ENCODE assay signal across 19 mouse cellular contexts in the genomic region with DNA sequence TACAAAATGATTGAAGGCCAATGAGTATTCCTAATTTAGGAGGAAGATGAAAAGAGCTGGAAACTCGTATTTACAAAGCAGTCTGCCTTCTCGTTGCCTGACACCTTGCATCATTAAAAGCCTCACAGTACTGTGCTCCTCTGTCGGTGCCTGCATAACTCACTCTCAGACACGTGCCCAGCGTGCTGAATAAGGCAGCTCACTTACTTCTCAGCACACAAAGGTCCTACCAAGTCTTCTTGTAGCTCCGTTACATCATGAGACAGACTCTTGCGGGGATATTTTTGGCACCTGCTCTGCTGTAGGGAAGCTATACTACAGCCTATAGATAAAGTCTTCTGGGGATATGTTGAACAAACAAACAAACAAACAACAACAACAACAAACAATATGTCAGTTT.
DNase-seq lines count a peak whose midpoint lies in the region; ATAC-seq and TF ChIP-seq lines count a peak whose summit lies in the region.
"Had no signal": no experiment of that assay in that cellular context is flagged by ENCODE, and none has a peak within 500 bp of the region (broad histone marks: within the 10 kb centered on the region; RNA-seq: fewer than 3 reads in every experiment).

No protein-coding gene starts in this region.

- H3K4me3 ChIP-seq in forebrain, embryonic 16.5 days (replicated peaks; ENCODE audit: low read length) = no peak overlapping the region
- H3K4me3 ChIP-seq in hindbrain, embryonic 16.5 days (ENCODE audit: low read length) = no peak overlapping the region
- H3K4me3 ChIP-seq in neural tube, embryonic 15.5 days (replicated peaks) = no peak overlapping the region
- no peak overlapping the region for H3K4me3 ChIP-seq in thymus, adult 2 months (ENCODE audit: control insufficient read depth, insufficient read depth, low read length)
- H3K4me3 ChIP-seq: embryonic facial prominence, embryonic 12.5 days; intestine, embryonic 15.5 days; myocyte had no signal

- no peaks in the 10 kb centered on the region for H3K27me3 ChIP-seq in forebrain, embryonic 16.5 days (replicated peaks; ENCODE audit: control insufficient read depth, insufficient read depth, low read length)
- H3K27me3 ChIP-seq in hindbrain, embryonic 16.5 days (replicated peaks; ENCODE audit: control insufficient read depth, insufficient read depth, low read length) = no peaks in the 10 kb centered on the region
- no peaks in the 10 kb centered on the region for H3K27me3 ChIP-seq in neural tube, embryonic 15.5 days (replicated peaks)
- H3K27me3 ChIP-seq in thymus, adult 2 months (ENCODE audit: control insufficient read depth, insufficient read depth, low read length) = no peaks in the 10 kb centered on the region
- H3K27me3 ChIP-seq: embryonic facial prominence, embryonic 12.5 days; intestine, embryonic 15.5 days had no signal

- ATAC-seq in forebrain, embryonic 16.5 days = peak; percentile 93
- peak; percentile 84 for ATAC-seq in hindbrain, embryonic 16.5 days
- ATAC-seq in neural tube, embryonic 15.5 days (ENCODE audit: low FRiP score) = peak; percentile 91
- ATAC-seq: CD4-positive, CD25-positive, alpha-beta regulatory T cell, adult 4 months; intestine, embryonic 15.5 days had no signal

- TF ChIP-seq CTCF in thymus, adult 2 months (IDR thresholded peaks at IDR 0.05; ENCODE audit: borderline replicate concordance, control insufficient read depth, extremely low read depth, insufficient read depth, low read length, poor library complexity) = no peak

- H3K9ac ChIP-seq in forebrain, embryonic 16.5 days (replicated peaks; ENCODE audit: low read depth, low read length) = no peak overlapping the region
- no peak overlapping the region for H3K9ac ChIP-seq in hindbrain, embryonic 16.5 days (ENCODE audit: low read depth, low read length)
- H3K9ac ChIP-seq in neural tube, embryonic 15.5 days (replicated peaks) = no peak overlapping the region
- H3K9ac ChIP-seq: embryonic facial prominence, embryonic 12.5 days; intestine, embryonic 15.5 days; lung, embryonic 14.5 days had no signal

- no peaks in the 10 kb centered on the region for H3K36me3 ChIP-seq in forebrain, embryonic 16.5 days (ENCODE audit: control insufficient read depth, insufficient read depth)
- no peaks in the 10 kb centered on the region for H3K36me3 ChIP-seq in hindbrain, embryonic 16.5 days (ENCODE audit: control insufficient read depth, insufficient read depth, low read length)
- H3K36me3 ChIP-seq in neural tube, embryonic 15.5 days = no peaks in the 10 kb centered on the region
- H3K36me3 ChIP-seq in thymus, adult 2 months (ENCODE audit: control insufficient read depth, insufficient read depth, low read length) = no peaks in the 10 kb centered on the region
- H3K36me3 ChIP-seq: embryonic facial prominence, embryonic 12.5 days; intestine, embryonic 15.5 days had no signal

- peak; percentile 43 to 52 for DNase-seq in right cerebral cortex, postnatal 10 days (ENCODE audit: low spot score in 2 of 2)
- no peak for DNase-seq in right cerebral cortex, postnatal 36 days (ENCODE audit: low spot score in 2 of 2)
- no peak for DNase-seq in thymus, adult 2 months
- DNase-seq in kidney, postnatal 36 days = no peak
- DNase-seq: adrenal gland, postnatal 36 days; cerebellum, postnatal 25 days; heart, adult 18-20 months; liver; right cerebral cortex, postnatal 4 days; thymus, postnatal 14 days had no signal

- H3K4me2 ChIP-seq in forebrain, embryonic 16.5 days (ENCODE audit: low read length) = no peak overlapping the region
- no peak overlapping the region for H3K4me2 ChIP-seq in hindbrain, embryonic 16.5 days (ENCODE audit: low read length)
- H3K4me2 ChIP-seq in neural tube, embryonic 15.5 days = 0 out of 2 replicates have a peak overlapping the region, but pooled peaks have one; percentile 9
- H3K4me2 ChIP-seq: embryonic facial prominence, embryonic 12.5 days; intestine, embryonic 15.5 days; lung, embryonic 14.5 days had no signal

- no peak for TF ChIP-seq POLR2A in thymus, adult 2 months (IDR thresholded peaks at IDR 0.05; ENCODE audit: control insufficient read depth, extremely low read depth, insufficient read depth, low read length, poor library complexity)

- WGBS in forebrain, embryonic 16.5 days = 20% methylated on average over 7 of the region's 7 CpGs
- 32% methylated on average over 7 of the region's 7 CpGs for WGBS in hindbrain, embryonic 16.5 days
- 12% methylated on average over 7 of the region's 7 CpGs for WGBS in neural tube, embryonic 15.5 days
- 79% methylated on average over 7 of the region's 7 CpGs for WGBS in thymus, adult 2 months

- no peaks in the 10 kb centered on the region for H3K9me3 ChIP-seq in forebrain, embryonic 16.5 days (ENCODE audit: control insufficient read depth, low read length)
- H3K9me3 ChIP-seq in hindbrain, embryonic 16.5 days (ENCODE audit: control insufficient read depth, low read length) = no peaks in the 10 kb centered on the region
- no peaks in the 10 kb centered on the region for H3K9me3 ChIP-seq in neural tube, embryonic 15.5 days (replicated peaks)
- H3K9me3 ChIP-seq: embryonic facial prominence, embryonic 12.5 days; intestine, embryonic 15.5 days had no signal

- H3K4me1 ChIP-seq in forebrain, embryonic 16.5 days (replicated peaks; ENCODE audit: control insufficient read depth, insufficient read depth, low read length) = peaks cover 17% of the 10 kb centered on the region
- H3K4me1 ChIP-seq in hindbrain, embryonic 16.5 days (ENCODE audit: control insufficient read depth, insufficient read depth, low read depth, low read length) = peaks cover 6% of the 10 kb centered on the region; the same call in 1 of the 2 replicates
- peaks cover 14% of the 10 kb centered on the region; the same call in 1 of the 2 replicates for H3K4me1 ChIP-seq in neural tube, embryonic 15.5 days
- H3K4me1 ChIP-seq in thymus, adult 2 months (replicated peaks; ENCODE audit: control insufficient read depth, insufficient read depth, low read length) = no peaks in the 10 kb centered on the region
- H3K4me1 ChIP-seq: intestine, embryonic 15.5 days had no signal

- H3K27ac ChIP-seq in forebrain, embryonic 16.5 days (ENCODE audit: low read length) = 0 out of 2 replicates have a peak overlapping the region, but pooled peaks have one; percentile 10
- peak overlapping the region; percentile 29; the same call in 1 of the 2 replicates for H3K27ac ChIP-seq in hindbrain, embryonic 16.5 days (ENCODE audit: low read depth, low read length)
- peak overlapping the region; percentile 71 for H3K27ac ChIP-seq in neural tube, embryonic 15.5 days (replicated peaks)
- H3K27ac ChIP-seq in thymus, adult 2 months (ENCODE audit: control insufficient read depth, insufficient read depth, low read length) = no peak overlapping the region
- H3K27ac ChIP-seq: embryonic facial prominence, embryonic 12.5 days; intestine, embryonic 15.5 days; macrophage had no signal

Comparison
In these comparisons a context has a peak if more than half of its experiments do, and no peak if none do; other contexts are left out.
1. DNase-seq: peak in right cerebral cortex, postnatal 10 days (2 of 2); none in right cerebral cortex, postnatal 36 days (0 of 2), thymus, adult 2 months (single experiment) and kidney, postnatal 36 days (0 of 2).
2. Peak in every context shown above with its lines, with median percentiles within 50 percentile points of each other: ATAC-seq.